Mouse (Mus musculus) MEL (cell line): ENCODE results near the gene Hsd3b7. TPM values are rescaled to one million over a fixed set of nuclear protein-coding genes. Genes with fewer than 3 reads are reported as not detected.

ENCODE experiments used
- DNase-seq: peaks from one replicate; pipeline ENCODE4 v3.0.0; 2011; ENCODE audit warnings: low read depth, low spot score
- H3K27ac ChIP-seq: 2 replicates; pipeline ENCODE4 v1.5.1; 2012; ENCODE audit warnings: low read depth, mild to moderate bottlenecking, control low read depth, low read length, moderate library complexity; ENCODE audit not compliant: control insufficient read depth
- H3K27me3 ChIP-seq, 2 experiments: fragments of 150-350 bp in 1 of 2; sonication (generic) in 1 of 2; 2 replicates each; pipeline ENCODE4 v1.6.1; 2012; ENCODE audit warnings: low read length in 2 of 2, mild to moderate bottlenecking in 2 of 2, improper control_type of control experiment in 1 of 2, moderate library complexity in 1 of 2; ENCODE audit not compliant: insufficient read depth in 2 of 2, control insufficient read depth in 1 of 2
- H3K36me3 ChIP-seq, 2 experiments: 2 replicates each; pipeline ENCODE4 v1.6.1; 2012 to 2014; ENCODE audit warnings: low read length in 2 of 2, improper control_type of control experiment in 1 of 2, inconsistent platforms in 1 of 2, mild to moderate bottlenecking in 1 of 2; ENCODE audit not compliant: insufficient read depth in 2 of 2, control insufficient read depth in 1 of 2
- H3K4me1 ChIP-seq, 2 experiments: fragments of 150-350 bp in 1 of 2; sonication (generic) in 1 of 2; 2 replicates each; pipeline ENCODE4 v1.6.1; 2012; ENCODE audit warnings: low read length in 2 of 2, improper control_type of control experiment in 1 of 2, mild to moderate bottlenecking in 1 of 2; ENCODE audit not compliant: insufficient read depth in 2 of 2, control insufficient read depth in 1 of 2
- H3K4me3 ChIP-seq, 2 experiments: fragments of 150-350 bp in 1 of 2; sonication (generic) in 1 of 2; 2 replicates each; pipeline ENCODE4 v1.5.1; 2012; ENCODE audit warnings: low read depth in 2 of 2, low read length in 2 of 2, mild to moderate bottlenecking in 2 of 2, moderate library complexity in 2 of 2, control low read depth in 1 of 2, improper control_type of control experiment in 1 of 2; ENCODE audit not compliant: control insufficient read depth in 1 of 2, insufficient read depth in 1 of 2
- H3K79me2 ChIP-seq: 2 replicates; pipeline ENCODE4 v1.6.1; 2012; ENCODE audit warnings: mild to moderate bottlenecking, low read length, moderate library complexity; ENCODE audit not compliant: control insufficient read depth, poor library complexity, insufficient read depth
- H3K9ac ChIP-seq: 2 replicates; pipeline ENCODE4 v1.6.1; 2012; ENCODE audit warnings: low read depth, mild to moderate bottlenecking, control low read depth, low read length, moderate library complexity; ENCODE audit not compliant: control insufficient read depth, poor library complexity, severe bottlenecking
- H3K9me3 ChIP-seq: fragments of 150-350 bp; sonication (generic); replicated peaks from 2 replicates; pipeline ENCODE4 v1.6.1; 2012; ENCODE audit warnings: mild to moderate bottlenecking, low read length, improper control_type of control experiment, moderate library complexity; ENCODE audit not compliant: insufficient read depth
- BHLHE40 ChIP-seq: IDR thresholded peaks from 2 replicates; pipeline ENCODE4 v1.6.1; 2012; ENCODE audit warnings: low read depth, mild to moderate bottlenecking, inconsistent platforms, low read length, improper control_type of control experiment, borderline replicate concordance
- CHD1 ChIP-seq: IDR thresholded peaks from 2 replicates; pipeline ENCODE4 v1.6.1; 2012; ENCODE audit warnings: low read depth, mild to moderate bottlenecking, inconsistent platforms, low read length, improper control_type of control experiment
- CHD2 ChIP-seq: IDR thresholded peaks from 2 replicates; pipeline ENCODE4 v1.6.1; 2011; ENCODE audit warnings: low read length, improper control_type of control experiment
- CTCF ChIP-seq, 3 experiments: IDR thresholded peaks in 2 of 3; conservative IDR thresholded peaks in 1 of 3; 2 replicates each; pipeline ENCODE4 v1.5.1; 2011 to 2012; ENCODE audit warnings: low read length in 3 of 3, low read depth in 2 of 3, mild to moderate bottlenecking in 2 of 3, improper control_type of control experiment in 1 of 3, inconsistent platforms in 1 of 3, mixed read lengths in 1 of 3, moderate library complexity in 1 of 3; ENCODE audit not compliant: control insufficient read depth in 1 of 3, insufficient read depth in 1 of 3, poor library complexity in 1 of 3, severe bottlenecking in 1 of 3
- E2F4 ChIP-seq: IDR thresholded peaks from 2 replicates; pipeline ENCODE4 v1.6.1; 2011; ENCODE audit warnings: low read depth, low read length, improper control_type of control experiment, borderline replicate concordance
- ELF1 ChIP-seq: IDR thresholded peaks from 2 replicates; pipeline ENCODE4 v1.6.1; 2014; ENCODE audit warnings: low read depth, mild to moderate bottlenecking, inconsistent platforms, low read length, improper control_type of control experiment, moderate library complexity
- EP300 ChIP-seq, 2 experiments: IDR thresholded peaks; 2 replicates each; pipeline ENCODE4 v1.6.1; 2011; ENCODE audit warnings: improper control_type of control experiment in 2 of 2, low read length in 2 of 2, low read depth in 1 of 2, mild to moderate bottlenecking in 1 of 2
- ETS1 ChIP-seq: IDR thresholded peaks from 2 replicates; pipeline ENCODE4 v1.6.1; 2012; ENCODE audit warnings: low read depth, mild to moderate bottlenecking, inconsistent platforms, low read length, improper control_type of control experiment, moderate library complexity
- GATA1 ChIP-seq: IDR thresholded peaks from 2 replicates; pipeline ENCODE4 v1.6.1; 2011; ENCODE audit warnings: low read depth, low read length, improper control_type of control experiment
- HCFC1 ChIP-seq: IDR thresholded peaks from 2 replicates; pipeline ENCODE4 v1.6.1; 2012; ENCODE audit warnings: low read depth, mild to moderate bottlenecking, inconsistent platforms, low read length, improper control_type of control experiment, moderate library complexity
- JUND ChIP-seq: IDR thresholded peaks from 2 replicates; pipeline ENCODE4 v1.6.1; 2011; ENCODE audit warnings: low read depth, mild to moderate bottlenecking, improper control_type of control experiment, low read length
- KAT2A ChIP-seq: conservative IDR thresholded peaks from 2 replicates; pipeline ENCODE4 v1.6.1; 2012; ENCODE audit warnings: low read depth, low read length, improper control_type of control experiment, inconsistent platforms
- MAFK ChIP-seq: IDR thresholded peaks from 2 replicates; pipeline ENCODE4 v1.6.1; 2011; ENCODE audit warnings: low read depth, mild to moderate bottlenecking, low read length, improper control_type of control experiment, borderline replicate concordance
- MAX ChIP-seq: IDR thresholded peaks from 2 replicates; pipeline ENCODE4 v1.6.1; 2011; ENCODE audit warnings: low read length, improper control_type of control experiment
- MAZ ChIP-seq: IDR thresholded peaks from 2 replicates; pipeline ENCODE4 v1.6.1; 2012; ENCODE audit warnings: low read depth, mild to moderate bottlenecking, inconsistent platforms, low read length, improper control_type of control experiment
- MEF2A ChIP-seq: IDR thresholded peaks from 2 replicates; pipeline ENCODE4 v1.6.1; 2014; ENCODE audit warnings: low read depth, mild to moderate bottlenecking, inconsistent platforms, low read length, improper control_type of control experiment; ENCODE audit not compliant: poor library complexity, insufficient replicate concordance, severe bottlenecking; ENCODE audit errors: extremely low read depth
- MXI1 ChIP-seq: IDR thresholded peaks from 2 replicates; pipeline ENCODE4 v1.6.1; 2011; ENCODE audit warnings: mild to moderate bottlenecking, low read depth, low read length, improper control_type of control experiment
- MYB ChIP-seq: IDR thresholded peaks from 2 replicates; pipeline ENCODE4 v1.6.1; 2011; ENCODE audit warnings: mild to moderate bottlenecking, low read depth, low read length, improper control_type of control experiment
- MYC ChIP-seq: IDR thresholded peaks from 2 replicates; pipeline ENCODE4 v1.6.1; 2011; ENCODE audit warnings: low read depth, mild to moderate bottlenecking, low read length, improper control_type of control experiment, moderate library complexity
- NELFE ChIP-seq: IDR thresholded peaks from 2 replicates; pipeline ENCODE4 v1.6.1; 2011; ENCODE audit warnings: low read depth, low read length, improper control_type of control experiment
- NRF1 ChIP-seq: IDR thresholded peaks from 2 replicates; pipeline ENCODE4 v1.6.1; 2014; ENCODE audit warnings: low read depth, mild to moderate bottlenecking, inconsistent platforms, low read length, improper control_type of control experiment, moderate library complexity; ENCODE audit not compliant: poor library complexity, insufficient read depth, severe bottlenecking
- POLR2A ChIP-seq, 2 experiments: IDR thresholded peaks; 2 replicates each; pipeline ENCODE4 v1.6.1; 2011 to 2012; ENCODE audit warnings: low read length in 2 of 2, mild to moderate bottlenecking in 2 of 2, control low read depth in 1 of 2, improper control_type of control experiment in 1 of 2, low read depth in 1 of 2, moderate library complexity in 1 of 2; ENCODE audit not compliant: control insufficient read depth in 1 of 2, insufficient read depth in 1 of 2, poor library complexity in 1 of 2
- POLR2AphosphoS2 ChIP-seq: IDR thresholded peaks from 2 replicates; pipeline ENCODE4 v1.6.1; 2011; ENCODE audit warnings: low read length, improper control_type of control experiment
- POLR2AphosphoS5 ChIP-seq: IDR thresholded peaks from 2 replicates; pipeline ENCODE4 v1.6.1; 2012; ENCODE audit warnings: low read depth, borderline replicate concordance, mild to moderate bottlenecking, inconsistent platforms, low read length, moderate library complexity, mixed read lengths
- RAD21 ChIP-seq: IDR thresholded peaks from 2 replicates; pipeline ENCODE4 v1.6.1; 2011; ENCODE audit warnings: mild to moderate bottlenecking, low read depth, low read length, improper control_type of control experiment
- RCOR1 ChIP-seq: IDR thresholded peaks from 2 replicates; pipeline ENCODE4 v1.6.1; 2012; ENCODE audit warnings: low read depth, mild to moderate bottlenecking, inconsistent platforms, low read length, improper control_type of control experiment
- SMC3 ChIP-seq: IDR thresholded peaks from 2 replicates; pipeline ENCODE4 v1.6.1; 2011; ENCODE audit warnings: low read depth, low read length, improper control_type of control experiment
- TAL1 ChIP-seq: IDR thresholded peaks from 2 replicates; pipeline ENCODE4 v1.6.1; 2012; ENCODE audit warnings: mild to moderate bottlenecking, inconsistent platforms, low read length, moderate library complexity, mixed read lengths
- TBP ChIP-seq: IDR thresholded peaks from 2 replicates; pipeline ENCODE4 v1.8.0; 2011; ENCODE audit warnings: low read depth, low read length, improper control_type of control experiment
- TCF12 ChIP-seq: IDR thresholded peaks from 2 replicates; pipeline ENCODE4 v1.6.1; 2014; ENCODE audit warnings: low read depth, mild to moderate bottlenecking, inconsistent platforms, low read length, improper control_type of control experiment, moderate library complexity
- UBTF ChIP-seq: IDR thresholded peaks from 2 replicates; pipeline ENCODE4 v1.6.1; 2012; ENCODE audit warnings: low read depth, mild to moderate bottlenecking, inconsistent platforms, low read length, improper control_type of control experiment, moderate library complexity, borderline replicate concordance; ENCODE audit not compliant: insufficient read depth
- USF1 ChIP-seq: IDR thresholded peaks from 2 replicates; pipeline ENCODE4 v1.6.1; 2014; ENCODE audit warnings: low read depth, mild to moderate bottlenecking, inconsistent platforms, low read length, improper control_type of control experiment, moderate library complexity
- ZC3H11A ChIP-seq: IDR thresholded peaks from 2 replicates; pipeline ENCODE4 v1.6.1; 2012; ENCODE audit warnings: low read depth, mild to moderate bottlenecking, inconsistent platforms, low read length, improper control_type of control experiment
- ZKSCAN1 ChIP-seq: IDR thresholded peaks from 2 replicates; pipeline ENCODE4 v1.6.1; 2012; ENCODE audit warnings: low read depth, mild to moderate bottlenecking, inconsistent platforms, low read length, improper control_type of control experiment, moderate library complexity
- ZMIZ1 ChIP-seq: IDR thresholded peaks from 2 replicates; pipeline ENCODE4 v1.6.1; 2012; ENCODE audit warnings: low read depth, mild to moderate bottlenecking, inconsistent platforms, low read length, improper control_type of control experiment, moderate library complexity
- ZNF384 ChIP-seq: IDR thresholded peaks from 2 replicates; pipeline ENCODE4 v1.6.1; 2012; ENCODE audit warnings: low read depth, mild to moderate bottlenecking, inconsistent platforms, low read length, improper control_type of control experiment
- polyA plus RNA-seq, 2 experiments: library from polyadenylated mRNA; stranded (reverse) in 1 of 2; unstranded in 1 of 2; fragments of >175 nt in 1 of 2; fragments of >200 nt in 1 of 2; gene quantifications; 2 replicates each; pipeline versions ENCODE4 v1.2.1 to v1.2.4; 2012; ENCODE audit warnings: low replicate concordance in 2 of 2, low read depth in 1 of 2; ENCODE audit not compliant: insufficient read length in 2 of 2, insufficient read depth in 1 of 2, missing spikeins in 1 of 2
- total RNA-seq: library from RNA; depleted of rRNA; stranded (reverse); fragments of 300-350 nt; gene quantifications from 2 replicates; pipeline ENCODE4 v1.2.3, GENCODE M21; 2012

Hsd3b7 gene
- total and polyA plus RNA-seq, 3 experiments, result 0.75 to 1.4 TPM; not detected in 1

DNA sequence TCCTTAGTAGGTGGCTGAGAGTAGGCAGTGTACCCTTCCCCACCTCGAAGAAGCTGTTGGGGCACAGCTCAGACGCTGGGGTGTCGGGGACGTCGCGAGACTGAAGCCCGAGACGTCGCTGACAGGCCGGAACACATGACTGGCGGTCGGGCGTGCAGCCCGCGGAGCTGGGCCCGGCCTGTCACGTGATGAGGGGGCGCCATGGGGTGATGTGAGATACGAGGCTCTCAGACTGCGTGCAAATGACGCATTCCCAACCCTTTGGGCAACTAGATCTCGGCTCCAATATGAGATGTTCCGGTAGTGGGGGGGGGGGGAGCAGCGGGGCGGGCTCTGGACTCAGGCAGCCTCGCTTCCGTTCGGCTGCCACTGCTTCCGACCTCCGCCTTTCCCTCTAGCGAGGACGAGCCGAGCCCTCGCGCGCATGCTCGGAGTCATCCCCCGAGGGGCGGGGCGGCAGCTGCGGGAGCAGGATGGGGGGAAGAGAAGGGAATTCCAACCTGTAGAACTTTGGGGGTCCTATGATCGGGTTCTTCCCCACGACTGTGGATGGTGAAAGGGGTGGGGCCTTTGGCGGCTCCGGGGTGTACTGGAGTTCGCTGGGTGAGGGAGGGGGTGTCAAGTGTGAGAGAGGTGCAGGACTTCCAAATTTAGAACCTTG is 41.1 kb downstream of the Hsd3b7 start:
- Histone ChIP-seq H3K36me3 (peaks cover 0 to 7% of the 10 kb centered on the region in 2 experiments; a peak in 1 of 4 replicates), H3K27ac (peak overlapping the region; percentile 98), H3K9ac (peak overlapping the region; percentile 99), H3K79me2 (peaks cover 7% of the 10 kb centered on the region; the same call in 1 of the 2 replicates), H3K4me1 (0 out of 4 replicates have a peak, but pooled peaks cover 0 to 10% of the 10 kb centered on the region in 2 experiments), H3K4me3 (peak overlapping the region; percentile 78 to 92), H3K9me3 (no peaks in the 10 kb centered on the region), H3K27me3 (no peaks in the 10 kb centered on the region)
- DNase-seq, result peak; percentile 98
- TF ChIP-seq CHD2 (peak; percentile 94), MAFK (no peak), ZC3H11A (no peak), RAD21 (no peak), CHD1 (0 out of 2 replicates have a peak, but pooled peaks have one; percentile 83), POLR2AphosphoS2 (peak; percentile 49; the same call in 1 of the 2 replicates), MXI1 (peak; percentile 84), USF1 (peak; percentile 98), CTCF (IDR thresholded peaks at IDR 0.05 in 2 of 3, conservative IDR thresholded peaks at IDR 0.05 in 1 of 3; ENCODE audit: control insufficient read depth in 1 of 3, insufficient read depth in 1 of 3, low read depth in 2 of 3, low read length in 3 of 3, poor library complexity in 1 of 3, severe bottlenecking in 1 of 3) (0 out of 6 replicates have a peak, but pooled peaks of 1 of the 3 experiments have one; percentile 1), TCF12 (peak; percentile 28; the same call in 1 of the 2 replicates), ZKSCAN1 (no peak), JUND (no peak), POLR2AphosphoS5 (no peak), MYC (peak; percentile 51; the same call in 1 of the 2 replicates), KAT2A (no peak; the same call in 1 of the 2 replicates), MAZ (peak; percentile 85), MYB (no peak), UBTF (no peak), ELF1 (peak; percentile 78), GATA1 (no peak), TAL1 (peak; percentile 59; the same call in 1 of the 2 replicates), ZNF384 (no peak), NELFE (peak; percentile 65), NRF1 (peak; percentile 92), HCFC1 (peak; percentile 79), EP300 (IDR thresholded peaks at IDR 0.05; ENCODE audit: low read depth in 1 of 2, low read length in 2 of 2) (peak in 1 of 2 experiments; percentile 62; a peak in 2 of 4 replicates), POLR2A (IDR thresholded peaks at IDR 0.05; ENCODE audit: control insufficient read depth in 1 of 2, insufficient read depth in 1 of 2, low read depth in 1 of 2, low read length in 2 of 2, poor library complexity in 1 of 2) (peak in 1 of 2 experiments; percentile 80; a peak in 3 of 4 replicates), ZMIZ1 (peak; percentile 62; the same call in 1 of the 2 replicates), TBP (peak; percentile 48; the same call in 1 of the 2 replicates), MAX (peak; percentile 99), MEF2A (no peak), SMC3 (no peak), RCOR1 (no peak), ETS1 (peak; percentile 87), E2F4 (no peak; the same call in 1 of the 2 replicates), BHLHE40 (peak; percentile 94)
